Mouse (Mus musculus): ENCODE results near the gene Rpap3.
"Not testable (repeated sequence)": the region's sequence is repeated elsewhere in the genome, so short reads cannot be mapped to it uniquely, and the experiment has no call there.

Rpap3 gene

GRCm38 (mm10) chr15:97677341-97677740 is 28.3 kb downstream of the Rpap3 start:
- peaks cover 26% of the 10 kb centered on the region for H3K4me1 ChIP-seq (replicated peaks; ENCODE audit: low read depth, low read length)
- H3K27me3 ChIP-seq (ENCODE audit: insufficient read depth, low read length), result no peaks in the 10 kb centered on the region
- TF ChIP-seq POU5F1 (IDR thresholded peaks at IDR 0.05; ENCODE audit: borderline replicate concordance, low read length), result no peak
- no peak for TF ChIP-seq NANOG (IDR thresholded peaks at IDR 0.05; ENCODE audit: borderline replicate concordance, low read length)
- TF ChIP-seq CTCF (conservative IDR thresholded peaks at IDR 0.05; ENCODE audit: low read length), result no peak
- no peaks in the 10 kb centered on the region for H3K9me3 ChIP-seq (ENCODE audit: low read length)
- H3K36me3 ChIP-seq (ENCODE audit: insufficient read depth, low read length), result peaks cover 79% of the 10 kb centered on the region
- no peak overlapping the region for H3K4me3 ChIP-seq (replicated peaks; ENCODE audit: low read length)

GRCm38 (mm10) chr15:97675927-97676326 is 29.7 kb downstream of the Rpap3 start:
- no peak for TF ChIP-seq NANOG (IDR thresholded peaks at IDR 0.05; ENCODE audit: borderline replicate concordance, low read length)
- no peak for TF ChIP-seq CTCF (conservative IDR thresholded peaks at IDR 0.05; ENCODE audit: low read length)
- TF ChIP-seq POU5F1 (IDR thresholded peaks at IDR 0.05; ENCODE audit: borderline replicate concordance, low read length), result no peak
- H3K36me3 ChIP-seq (ENCODE audit: insufficient read depth, low read length), result peaks cover 65% of the 10 kb centered on the region
- no peak overlapping the region for H3K4me3 ChIP-seq (replicated peaks; ENCODE audit: low read length)
- H3K4me1 ChIP-seq (replicated peaks; ENCODE audit: low read depth, low read length), result peaks cover 26% of the 10 kb centered on the region
- no peaks in the 10 kb centered on the region for H3K9me3 ChIP-seq (ENCODE audit: low read length)
- H3K27me3 ChIP-seq (ENCODE audit: insufficient read depth, low read length), result no peaks in the 10 kb centered on the region

- Histone ChIP-seq H3K9me3 (ENCODE audit: low read length) (no peaks in the 10 kb centered on the region), H3K4me3 (replicated peaks; ENCODE audit: low read length) (no peak overlapping the region), H3K36me3 (ENCODE audit: insufficient read depth, low read length) (peaks cover 54% of the 10 kb centered on the region), H3K4me1 (replicated peaks; ENCODE audit: low read depth, low read length) (peaks cover 17% of the 10 kb centered on the region), H3K27me3 (ENCODE audit: insufficient read depth, low read length) (no peaks in the 10 kb centered on the region)
- TF ChIP-seq CTCF (conservative IDR thresholded peaks at IDR 0.05; ENCODE audit: low read length), result no peak
Measured at GRCm38 (mm10) chr15:97674423-97674822, 31.2 kb downstream of the Rpap3 start.

GRCm38 (mm10) chr15:97673256-97674000 is 32.2 kb downstream of the Rpap3 start:
- Histone ChIP-seq H3K36me3 (ENCODE audit: insufficient read depth, low read length) (peaks cover 50% of the 10 kb centered on the region), H3K27me3 (ENCODE audit: insufficient read depth, low read length) (no peaks in the 10 kb centered on the region), H3K9me3 (ENCODE audit: low read length) (no peaks in the 10 kb centered on the region), H3K4me1 (replicated peaks; ENCODE audit: low read depth, low read length) (peaks cover 18% of the 10 kb centered on the region), H3K4me3 (replicated peaks; ENCODE audit: low read length) (no peak overlapping the region)
- TF ChIP-seq CTCF (conservative IDR thresholded peaks at IDR 0.05; ENCODE audit: low read length) (no peak), POU5F1 (IDR thresholded peaks at IDR 0.05; ENCODE audit: borderline replicate concordance, low read length) (no peak), NANOG (IDR thresholded peaks at IDR 0.05; ENCODE audit: borderline replicate concordance, low read length) (no peak)

GRCm38 (mm10) chr15:97672211-97672765 is 33.3 kb downstream of the Rpap3 start:
- TF ChIP-seq POU5F1 (IDR thresholded peaks at IDR 0.05; ENCODE audit: borderline replicate concordance, low read length), result no peak
- no peak for TF ChIP-seq NANOG (IDR thresholded peaks at IDR 0.05; ENCODE audit: borderline replicate concordance, low read length)
- TF ChIP-seq CTCF (conservative IDR thresholded peaks at IDR 0.05; ENCODE audit: low read length), result no peak
- peaks cover 26% of the 10 kb centered on the region for H3K4me1 ChIP-seq (replicated peaks; ENCODE audit: low read depth, low read length)
- peaks cover 39% of the 10 kb centered on the region for H3K36me3 ChIP-seq (ENCODE audit: insufficient read depth, low read length)

GRCm38 (mm10) chr15:97670554-97670953 is 35.1 kb downstream of the Rpap3 start:
- Histone ChIP-seq H3K4me3 (replicated peaks; ENCODE audit: low read length) (no peak overlapping the region), H3K9me3 (ENCODE audit: low read length) (no peaks in the 10 kb centered on the region), H3K27me3 (ENCODE audit: insufficient read depth, low read length) (no peaks in the 10 kb centered on the region), H3K36me3 (ENCODE audit: insufficient read depth, low read length) (peaks cover 23% of the 10 kb centered on the region), H3K4me1 (replicated peaks; ENCODE audit: low read depth, low read length) (peaks cover 22% of the 10 kb centered on the region)
- TF ChIP-seq NANOG (IDR thresholded peaks at IDR 0.05; ENCODE audit: borderline replicate concordance, low read length), result no peak
- TF ChIP-seq POU5F1 (IDR thresholded peaks at IDR 0.05; ENCODE audit: borderline replicate concordance, low read length), result no peak
- TF ChIP-seq CTCF (conservative IDR thresholded peaks at IDR 0.05; ENCODE audit: low read length), result no peak

More at GRCm38 (mm10) chr15:97672211-97672765, 33.3 kb downstream of the Rpap3 start:
- Histone ChIP-seq H3K9me3 (ENCODE audit: low read length) (no peaks in the 10 kb centered on the region), H3K27me3 (ENCODE audit: insufficient read depth, low read length) (no peaks in the 10 kb centered on the region), H3K4me3 (replicated peaks; ENCODE audit: low read length) (no peak overlapping the region)

GRCm38 (mm10) chr15:97668158-97668877 is 37.3 kb downstream of the Rpap3 start:
- Histone ChIP-seq H3K4me1 (replicated peaks; ENCODE audit: low read depth, low read length) (peaks cover 25% of the 10 kb centered on the region), H3K4me3 (replicated peaks; ENCODE audit: low read length) (peak overlapping the region; percentile 37; the same call in 1 of the 2 replicates)
- not testable (repeated sequence) for H3K9me3 ChIP-seq (ENCODE audit: low read length); H3K36me3 ChIP-seq (ENCODE audit: insufficient read depth, low read length); H3K27me3 ChIP-seq (ENCODE audit: insufficient read depth, low read length)

- H3K27me3 ChIP-seq (ENCODE audit: insufficient read depth, low read length), result no peaks in the 10 kb centered on the region
- H3K36me3 ChIP-seq (ENCODE audit: insufficient read depth, low read length), result no peaks in the 10 kb centered on the region
- H3K9me3 ChIP-seq (ENCODE audit: low read length), result no peaks in the 10 kb centered on the region
- TF ChIP-seq CTCF (conservative IDR thresholded peaks at IDR 0.05; ENCODE audit: low read length) (peak; percentile 82), POU5F1 (IDR thresholded peaks at IDR 0.05; ENCODE audit: borderline replicate concordance, low read length) (no peak), NANOG (IDR thresholded peaks at IDR 0.05; ENCODE audit: borderline replicate concordance, low read length) (peak; percentile 20; the same call in 1 of the 2 replicates)
- peaks cover 25% of the 10 kb centered on the region for H3K4me1 ChIP-seq (replicated peaks; ENCODE audit: low read depth, low read length)
- H3K4me3 ChIP-seq (replicated peaks; ENCODE audit: low read length), result no peak overlapping the region
Measured at GRCm38 (mm10) chr15:97667437-97667836, 38.2 kb downstream of the Rpap3 start.
